Mouse (Mus musculus) intestine, embryonic 15.5 days (tissue): ENCODE measurements at regions not wholly inside any gene's neighbourhood (a gene's known extent, or its start where the extent isn't known, plus 50 kb on each side); places are given as distances from the start of the nearest gene placed in this dataset.

Experiments used
- ATAC-seq: fragments of 200-750 bp; cut with Nextera tagmentation; 2 replicates; pipeline ENCODE4 v1.8.0; 2017; ENCODE audit warnings: moderate TSS enrichment, moderate library complexity
- H3K27ac ChIP-seq: fragments of 300-500 bp; sonication (generic); 2 replicates; pipeline ENCODE4 v1.5.1; 2015; ENCODE audit warnings: mild to moderate bottlenecking, inconsistent platforms
- H3K27me3 ChIP-seq: fragments of 300-500 bp; sonication (generic); replicated peaks from 2 replicates; pipeline ENCODE4 v1.6.1; 2015; ENCODE audit warnings: inconsistent platforms
- H3K36me3 ChIP-seq: fragments of 300-500 bp; sonication (generic); 2 replicates; pipeline ENCODE4 v1.6.1; 2015; ENCODE audit warnings: inconsistent platforms
- H3K4me1 ChIP-seq: fragments of 300-500 bp; sonication (generic); replicated peaks from 2 replicates; pipeline ENCODE4 v1.6.1; 2015; ENCODE audit warnings: inconsistent platforms
- H3K4me2 ChIP-seq: fragments of 300-500 bp; sonication (generic); replicated peaks from 2 replicates; pipeline ENCODE4 v1.6.1; 2015; ENCODE audit warnings: mild to moderate bottlenecking, inconsistent platforms
- H3K4me3 ChIP-seq: fragments of 300-500 bp; sonication (generic); replicated peaks from 2 replicates; pipeline ENCODE4 v1.5.1; 2015; ENCODE audit warnings: inconsistent platforms
- H3K9ac ChIP-seq: fragments of 300-500 bp; sonication (generic); 2 replicates; pipeline ENCODE4 v1.6.1; 2015; ENCODE audit warnings: inconsistent platforms
- H3K9me3 ChIP-seq: fragments of 300-500 bp; sonication (generic); 2 replicates; pipeline ENCODE4 v1.6.1; 2016; ENCODE audit warnings: inconsistent platforms
- WGBS: fragments of 180-500 bp; shearing (Covaris S2); methylation state at CpG from one replicate; pipeline ENCODE4 v1.1.7; 2015; 5-methylcytosine and 5-hydroxymethylcytosine counted together

GRCm38 (mm10) chr16:8961739-8962138 lies 131.8 kb downstream of the 1810013L24Rik start:
- Histone ChIP-seq H3K4me1 (no peaks in the 10 kb centered on the region), H3K36me3 (no peaks in the 10 kb centered on the region), H3K9ac (no peak overlapping the region), H3K4me2 (no peak overlapping the region), H3K27ac (no peak overlapping the region), H3K4me3 (no peak overlapping the region), H3K27me3 (no peaks in the 10 kb centered on the region), H3K9me3 (no peaks in the 10 kb centered on the region)
- no peak for ATAC-seq
- 46% methylated on average over 10 of the region's 10 CpGs for WGBS

DNA sequence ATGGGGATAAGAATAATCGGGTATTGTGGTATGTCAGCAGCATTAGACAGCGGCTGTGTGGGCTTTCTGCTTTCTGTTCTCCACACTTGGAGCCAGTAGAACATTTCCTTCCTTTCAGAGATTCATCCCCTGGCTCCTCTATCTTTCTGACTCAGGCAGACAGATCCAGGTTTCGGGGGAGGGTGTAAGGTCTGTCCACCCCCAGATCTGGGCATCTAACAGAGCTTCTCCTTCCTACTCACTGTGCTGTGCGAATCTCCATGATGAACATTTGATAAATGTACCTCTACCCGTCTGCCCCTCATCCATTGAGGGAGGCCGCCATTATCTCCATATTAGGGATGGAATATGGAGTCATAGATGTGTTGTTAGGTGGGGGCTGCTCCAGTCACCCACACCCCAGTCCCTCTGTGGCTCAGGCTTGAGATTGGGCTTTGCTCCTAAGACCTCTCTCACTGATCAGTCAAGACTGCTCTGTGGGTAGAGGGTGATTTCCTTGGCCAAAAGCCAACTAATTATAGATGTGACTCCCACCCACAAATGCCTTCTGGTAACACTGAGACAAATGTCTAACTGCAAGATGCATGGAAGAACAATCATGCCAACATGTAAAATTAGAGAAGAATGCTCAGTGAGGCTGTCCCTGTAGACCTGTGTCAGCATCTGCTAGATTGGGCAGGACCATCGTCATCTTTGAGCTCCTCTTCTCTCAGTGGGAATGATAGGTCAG lies 163.8 kb downstream of the 1810013L24Rik start:
- 91% methylated on average over 7 of the region's 7 CpGs for WGBS
- Histone ChIP-seq H3K4me2 (no peak overlapping the region), H3K27ac (no peak overlapping the region), H3K27me3 (no peaks in the 10 kb centered on the region), H3K4me3 (no peak overlapping the region), H3K9me3 (no peaks in the 10 kb centered on the region), H3K36me3 (no peaks in the 10 kb centered on the region), H3K4me1 (no peaks in the 10 kb centered on the region), H3K9ac (no peak overlapping the region)
- ATAC-seq = no peak

GRCm38 (mm10) chr16:8994521-8994920 lies 164.6 kb downstream of the 1810013L24Rik start:
- WGBS = 92% methylated on average over 1 of the region's 1 CpGs
- Histone ChIP-seq H3K4me2 (no peak overlapping the region), H3K27me3 (no peaks in the 10 kb centered on the region), H3K4me1 (no peaks in the 10 kb centered on the region), H3K9ac (no peak overlapping the region), H3K27ac (no peak overlapping the region), H3K9me3 (no peaks in the 10 kb centered on the region), H3K4me3 (no peak overlapping the region), H3K36me3 (no peaks in the 10 kb centered on the region)
- no peak for ATAC-seq

- no peaks in the 10 kb centered on the region for H3K9me3 ChIP-seq
- H3K27me3 ChIP-seq = no peaks in the 10 kb centered on the region
- no peaks in the 10 kb centered on the region for H3K4me1 ChIP-seq
- WGBS = 71% methylated on average over 5 of the region's 5 CpGs
- no peak overlapping the region for H3K27ac ChIP-seq
- H3K4me3 ChIP-seq = no peak overlapping the region
- H3K36me3 ChIP-seq = no peaks in the 10 kb centered on the region
- no peak overlapping the region for H3K9ac ChIP-seq
- no peak overlapping the region for H3K4me2 ChIP-seq
- ATAC-seq = no peak
Measured at GRCm38 (mm10) chr16:8997250-8997649, 167.3 kb downstream of the 1810013L24Rik start.

GRCm38 (mm10) chr16:9004012-9004411 lies 174.1 kb downstream of the 1810013L24Rik start:
- H3K4me1 ChIP-seq = no peaks in the 10 kb centered on the region
- no peak overlapping the region for H3K9ac ChIP-seq
- no peak overlapping the region for H3K27ac ChIP-seq
- H3K27me3 ChIP-seq = no peaks in the 10 kb centered on the region
- no peak for ATAC-seq
- 35% methylated on average over 6 of the region's 6 CpGs for WGBS
- H3K4me3 ChIP-seq = no peak overlapping the region
- no peaks in the 10 kb centered on the region for H3K36me3 ChIP-seq
- no peaks in the 10 kb centered on the region for H3K9me3 ChIP-seq
- no peak overlapping the region for H3K4me2 ChIP-seq

DNA sequence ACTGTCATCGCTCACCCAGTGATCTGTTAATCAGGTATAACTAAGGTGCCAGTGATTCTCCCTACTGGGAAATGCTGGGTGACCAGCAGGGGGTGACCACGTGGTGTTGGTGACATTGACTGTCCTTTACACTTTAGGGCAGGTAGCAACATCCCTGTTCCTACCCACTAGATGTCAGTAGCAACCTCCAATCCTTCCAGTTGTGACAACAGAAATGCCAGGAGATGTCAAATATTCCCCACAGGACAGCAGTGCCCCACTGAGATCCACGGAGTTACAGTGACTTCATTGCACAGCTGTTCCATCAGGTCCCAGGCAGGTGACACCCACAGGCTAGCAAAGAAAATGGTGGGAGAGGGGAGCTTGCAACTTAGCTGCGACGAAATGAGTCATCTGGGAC lies 176.0 kb downstream of the 1810013L24Rik start:
- no peaks in the 10 kb centered on the region for H3K9me3 ChIP-seq
- H3K4me2 ChIP-seq = no peak overlapping the region
- no peak overlapping the region for H3K4me3 ChIP-seq
- no peak for ATAC-seq
- no peak overlapping the region for H3K9ac ChIP-seq
- no peaks in the 10 kb centered on the region for H3K27me3 ChIP-seq
- H3K27ac ChIP-seq = no peak overlapping the region
- no peaks in the 10 kb centered on the region for H3K4me1 ChIP-seq
- no peaks in the 10 kb centered on the region for H3K36me3 ChIP-seq
- WGBS = 32% methylated on average over 5 of the region's 5 CpGs

GRCm38 (mm10) chr16:9009361-9010083 lies 179.6 kb downstream of the 1810013L24Rik start:
- Histone ChIP-seq H3K4me1 (no peaks in the 10 kb centered on the region), H3K27me3 (no peaks in the 10 kb centered on the region), H3K9ac (no peak overlapping the region), H3K9me3 (no peaks in the 10 kb centered on the region), H3K27ac (no peak overlapping the region), H3K4me2 (no peak overlapping the region), H3K4me3 (no peak overlapping the region), H3K36me3 (no peaks in the 10 kb centered on the region)
- 18% methylated on average over 19 of the region's 19 CpGs for WGBS
- peak; percentile 75 for ATAC-seq

- Histone ChIP-seq H3K4me3 (no peak overlapping the region), H3K4me1 (no peaks in the 10 kb centered on the region), H3K4me2 (no peak overlapping the region), H3K36me3 (no peaks in the 10 kb centered on the region), H3K27ac (no peak overlapping the region), H3K9ac (no peak overlapping the region), H3K9me3 (no peaks in the 10 kb centered on the region), H3K27me3 (no peaks in the 10 kb centered on the region)
- WGBS = 78% methylated on average over 1 of the region's 1 CpGs
- ATAC-seq = no peak
Measured at GRCm38 (mm10) chr16:9011077-9011476, 181.2 kb downstream of the 1810013L24Rik start.

- no peak for ATAC-seq
- WGBS = 69% methylated on average over 4 of the region's 4 CpGs
- Histone ChIP-seq H3K36me3 (no peaks in the 10 kb centered on the region), H3K27me3 (no peaks in the 10 kb centered on the region), H3K4me2 (no peak overlapping the region), H3K4me3 (no peak overlapping the region), H3K9me3 (no peaks in the 10 kb centered on the region), H3K27ac (no peak overlapping the region), H3K4me1 (no peaks in the 10 kb centered on the region), H3K9ac (no peak overlapping the region)
Measured at GRCm38 (mm10) chr16:9011691-9012090, 181.8 kb downstream of the 1810013L24Rik start.

DNA sequence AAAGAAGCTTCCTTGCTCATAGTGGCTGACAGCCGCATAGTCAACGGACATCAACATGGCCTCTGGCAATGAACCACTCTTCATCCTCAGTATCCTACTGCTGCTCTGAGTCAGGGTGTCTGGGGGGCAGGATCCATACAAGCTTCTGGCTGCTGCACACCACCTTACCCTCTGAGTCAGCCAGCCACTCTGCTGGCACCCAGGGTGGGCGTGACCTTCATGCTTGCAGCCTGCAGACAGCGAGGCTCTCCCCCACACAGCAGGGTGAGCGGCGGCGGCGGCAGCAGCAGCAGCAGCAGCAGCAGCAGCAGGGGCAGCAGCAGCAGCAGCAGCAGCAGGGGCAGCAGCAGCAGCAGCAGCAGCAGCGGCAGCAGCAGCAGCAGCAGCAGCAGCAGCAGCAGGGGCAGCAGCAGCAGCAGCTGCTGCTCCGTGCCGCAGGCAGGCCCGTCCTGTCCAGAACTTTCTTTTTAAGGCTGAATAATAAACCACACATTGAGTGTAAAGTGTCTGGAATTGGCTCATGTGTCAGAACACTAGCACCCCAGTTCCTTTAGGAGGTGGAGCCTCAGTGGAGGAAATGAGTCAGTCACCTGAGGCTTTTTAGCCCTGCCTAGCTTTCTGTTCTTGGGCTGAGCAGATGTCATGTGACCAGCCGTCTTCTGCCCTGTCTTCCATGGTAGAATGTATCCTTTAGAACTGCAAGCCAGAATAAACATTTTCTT lies 186.3 kb downstream of the 1810013L24Rik start:
- Histone ChIP-seq H3K4me3 (no peak overlapping the region), H3K4me1 (no peaks in the 10 kb centered on the region), H3K36me3 (no peaks in the 10 kb centered on the region), H3K9ac (no peak overlapping the region), H3K27me3 (no peaks in the 10 kb centered on the region), H3K9me3 (no peaks in the 10 kb centered on the region), H3K27ac (no peak overlapping the region), H3K4me2 (no peak overlapping the region)
- ATAC-seq = no peak
- 68% methylated on average over 13 of the region's 13 CpGs for WGBS

DNA sequence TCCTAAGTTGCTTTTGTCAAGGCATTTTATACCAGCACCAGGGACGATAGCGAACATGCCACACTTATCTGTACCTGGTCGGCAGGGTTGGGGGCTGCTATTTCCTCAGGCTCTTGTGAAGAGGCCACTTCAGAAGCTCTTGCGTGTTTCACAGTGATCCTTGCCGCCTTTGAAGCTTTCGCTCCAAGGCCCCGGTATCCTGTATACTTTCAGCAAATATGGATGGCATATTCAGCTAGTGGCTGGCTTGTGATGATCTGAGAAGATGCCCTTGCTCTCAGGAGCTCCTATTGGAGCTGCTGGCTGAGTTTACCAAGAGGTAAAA lies 186.8 kb downstream of the 1810013L24Rik start:
- Histone ChIP-seq H3K27ac (no peak overlapping the region), H3K4me1 (no peaks in the 10 kb centered on the region), H3K9ac (no peak overlapping the region), H3K4me2 (no peak overlapping the region), H3K27me3 (no peaks in the 10 kb centered on the region), H3K4me3 (no peak overlapping the region), H3K9me3 (no peaks in the 10 kb centered on the region), H3K36me3 (no peaks in the 10 kb centered on the region)
- no peak for ATAC-seq
- WGBS = 95% methylated on average over 7 of the region's 7 CpGs

DNA sequence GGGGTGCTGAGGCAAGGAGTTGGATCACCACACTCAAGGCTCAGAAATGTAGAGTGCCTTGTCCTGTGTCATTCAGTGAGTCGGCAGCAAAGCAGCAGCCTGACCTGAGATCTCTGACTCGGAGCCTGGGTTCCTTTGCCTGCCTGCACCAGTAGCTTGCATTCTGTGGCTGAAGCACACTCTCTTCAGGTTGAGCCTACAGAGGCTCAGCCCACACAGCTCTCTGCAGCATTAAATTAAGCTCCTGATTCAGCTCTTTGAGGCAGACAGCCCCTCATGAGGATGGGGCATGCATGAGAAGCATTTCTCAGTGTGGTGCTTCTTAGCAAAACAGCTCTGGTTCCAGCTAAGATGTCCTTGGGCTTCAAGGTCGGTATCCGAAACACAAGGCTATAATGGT lies 200.8 kb downstream of the 1810013L24Rik start:
- Histone ChIP-seq H3K27me3 (no peaks in the 10 kb centered on the region), H3K9me3 (no peaks in the 10 kb centered on the region), H3K4me1 (no peaks in the 10 kb centered on the region), H3K4me3 (no peak overlapping the region), H3K36me3 (no peaks in the 10 kb centered on the region), H3K4me2 (no peak overlapping the region), H3K9ac (no peak overlapping the region), H3K27ac (no peak overlapping the region)
- WGBS = 85% methylated on average over 4 of the region's 4 CpGs
- no peak for ATAC-seq
